8 mouse cellular contexts compared by ENCODE assay signal in genomic region chr10:77116537-77117455, GRCm38 (mm10). TPM values are rescaled to one million over a fixed set of nuclear protein-coding genes. Genes with fewer than 3 reads are reported as not detected.
DNase-seq lines count a peak whose midpoint lies in the region; ATAC-seq and TF ChIP-seq lines count a peak whose summit lies in the region.

No protein-coding gene starts in this region.

- no peaks in the 10 kb centered on the region for H3K27me3 ChIP-seq in kidney, embryonic 14.5 days (ENCODE audit: control insufficient read depth, insufficient read depth, low read length)
- H3K27me3 ChIP-seq in embryonic facial prominence, embryonic 13.5 days = no peaks in the 10 kb centered on the region
- no peaks in the 10 kb centered on the region for H3K27me3 ChIP-seq in limb, embryonic 14.5 days (ENCODE audit: control insufficient read depth, insufficient read depth, low read length)
- no peaks in the 10 kb centered on the region for H3K27me3 ChIP-seq in neural tube, embryonic 13.5 days

- TF ChIP-seq POLR2A in limb, embryonic 14.5 days (IDR thresholded peaks at IDR 0.05; ENCODE audit: borderline replicate concordance, extremely low read depth, insufficient read depth, insufficient read length) = no peak

- ATAC-seq in kidney, embryonic 14.5 days (ENCODE audit: low FRiP score, low TSS enrichment) = peak; percentile 21; the same call in 1 of the 2 replicates
- no peak for ATAC-seq in embryonic facial prominence, embryonic 13.5 days (ENCODE audit: insufficient number of reproducible peaks, insufficient read depth, low FRiP score, low TSS enrichment, low read depth)
- peak; percentile 75 for ATAC-seq in limb, embryonic 14.5 days (ENCODE audit: low FRiP score, low read depth)
- ATAC-seq in neural tube, embryonic 13.5 days (ENCODE audit: low read depth) = 0 out of 2 replicates have a peak, but pooled peaks have one; percentile 36

- no peak overlapping the region for H3K4me3 ChIP-seq in kidney, embryonic 14.5 days (ENCODE audit: low read length)
- H3K4me3 ChIP-seq in embryonic facial prominence, embryonic 13.5 days = no peak overlapping the region
- no peak overlapping the region for H3K4me3 ChIP-seq in limb, embryonic 14.5 days (replicated peaks; ENCODE audit: low read length)
- H3K4me3 ChIP-seq in neural tube, embryonic 13.5 days = no peak overlapping the region

- WGBS in kidney, embryonic 14.5 days = 30% methylated on average over 4 of the region's 4 CpGs
- 27% methylated on average over 4 of the region's 4 CpGs for WGBS in embryonic facial prominence, embryonic 13.5 days
- 31% methylated on average over 4 of the region's 4 CpGs for WGBS in limb, embryonic 14.5 days
- WGBS in neural tube, embryonic 13.5 days = 17% methylated on average over 4 of the region's 4 CpGs

- no peaks in the 10 kb centered on the region for H3K36me3 ChIP-seq in kidney, embryonic 14.5 days (ENCODE audit: control insufficient read depth, insufficient read depth, low read length)
- no peaks in the 10 kb centered on the region for H3K36me3 ChIP-seq in embryonic facial prominence, embryonic 13.5 days
- H3K36me3 ChIP-seq in limb, embryonic 14.5 days (ENCODE audit: control insufficient read depth, insufficient read depth, low read length) = no peaks in the 10 kb centered on the region
- no peaks in the 10 kb centered on the region for H3K36me3 ChIP-seq in neural tube, embryonic 13.5 days

- H3K27ac ChIP-seq in kidney, embryonic 14.5 days (ENCODE audit: low read depth, low read length) = peak overlapping the region; percentile 73
- peak overlapping the region; percentile 8; the same call in 1 of the 2 replicates for H3K27ac ChIP-seq in embryonic facial prominence, embryonic 13.5 days
- no peak overlapping the region; the same call in 1 of the 2 replicates for H3K27ac ChIP-seq in limb, embryonic 14.5 days (replicated peaks; ENCODE audit: low read depth, low read length)
- H3K27ac ChIP-seq in neural tube, embryonic 13.5 days (replicated peaks) = 0 out of 2 replicates have a peak overlapping the region, but pooled peaks have one; percentile 0

- H3K9ac ChIP-seq in kidney, embryonic 14.5 days (ENCODE audit: low read depth, low read length) = no peak overlapping the region
- no peak overlapping the region for H3K9ac ChIP-seq in embryonic facial prominence, embryonic 13.5 days
- no peak overlapping the region for H3K9ac ChIP-seq in limb, embryonic 14.5 days (ENCODE audit: low read depth, low read length, severe bottlenecking)
- no peak overlapping the region for H3K9ac ChIP-seq in neural tube, embryonic 13.5 days

- DNase-seq in kidney, adult 9 months = no peak
- DNase-seq in limb, embryonic 14.5 days (ENCODE audit: low spot score) = no peak
- no peak for DNase-seq in cerebellum, adult 11-12 months
- DNase-seq in left cerebral cortex, adult 11 months (ENCODE audit: low spot score) = no peak
- DNase-seq in B cell, adult 2 months = no peak

- H3K4me1 ChIP-seq in kidney, embryonic 14.5 days (ENCODE audit: control insufficient read depth, insufficient read depth, low read length) = peaks cover 51% of the 10 kb centered on the region
- peaks cover 38% of the 10 kb centered on the region for H3K4me1 ChIP-seq in embryonic facial prominence, embryonic 13.5 days
- H3K4me1 ChIP-seq in limb, embryonic 14.5 days (ENCODE audit: control insufficient read depth, insufficient read depth, low read length) = peaks cover 16% of the 10 kb centered on the region; the same call in 1 of the 2 replicates
- 0 out of 2 replicates have a peak, but pooled peaks cover 9% of the 10 kb centered on the region for H3K4me1 ChIP-seq in neural tube, embryonic 13.5 days (replicated peaks)

- H3K4me2 ChIP-seq in kidney, embryonic 14.5 days (replicated peaks; ENCODE audit: low read depth, low read length) = no peak overlapping the region
- no peak overlapping the region for H3K4me2 ChIP-seq in embryonic facial prominence, embryonic 13.5 days
- no peak overlapping the region for H3K4me2 ChIP-seq in limb, embryonic 14.5 days (replicated peaks; ENCODE audit: low read depth, low read length, severe bottlenecking)
- no peak overlapping the region for H3K4me2 ChIP-seq in neural tube, embryonic 13.5 days

- no peaks in the 10 kb centered on the region for H3K9me3 ChIP-seq in kidney, embryonic 14.5 days (ENCODE audit: control insufficient read depth, low read length)
- H3K9me3 ChIP-seq in embryonic facial prominence, embryonic 13.5 days = no peaks in the 10 kb centered on the region; the same call in 1 of the 2 replicates
- no peaks in the 10 kb centered on the region for H3K9me3 ChIP-seq in limb, embryonic 14.5 days (ENCODE audit: control insufficient read depth, low read length)
- H3K9me3 ChIP-seq in neural tube, embryonic 13.5 days = no peaks in the 10 kb centered on the region

RNA-seq across cellular contexts. Expression of gene Col18a1, which starts 49.6 kb away (rescaled TPM):
- polyA plus RNA-seq in kidney, embryonic 14.5 days (2014; fragmentation: Nextera tagmentation; extraction: Ambion mirVana) = 78.6 and 140 TPM in 2 replicates
- 83.9 and 86.3 TPM in 2 replicates for polyA plus RNA-seq in embryonic facial prominence, embryonic 13.5 days (2015; fragmentation: Nextera tagmentation; extraction: Ambion mirVana)
- 66.4 and 75.0 TPM in 2 replicates for polyA plus RNA-seq in limb, embryonic 14.5 days (2012; rRNA removed)
- 77.8 and 80.2 TPM in 2 replicates for polyA plus RNA-seq in limb, embryonic 14.5 days (2014; fragmentation: Nextera tagmentation; extraction: Ambion mirVana)
- 63.3 and 64.2 TPM in 2 replicates for polyA plus RNA-seq in neural tube, embryonic 13.5 days (2015; fragmentation: Nextera tagmentation; extraction: Ambion mirVana)
